Mouse (Mus musculus): ENCODE results near the gene Gm10295.

Gm10295 gene

DNA sequence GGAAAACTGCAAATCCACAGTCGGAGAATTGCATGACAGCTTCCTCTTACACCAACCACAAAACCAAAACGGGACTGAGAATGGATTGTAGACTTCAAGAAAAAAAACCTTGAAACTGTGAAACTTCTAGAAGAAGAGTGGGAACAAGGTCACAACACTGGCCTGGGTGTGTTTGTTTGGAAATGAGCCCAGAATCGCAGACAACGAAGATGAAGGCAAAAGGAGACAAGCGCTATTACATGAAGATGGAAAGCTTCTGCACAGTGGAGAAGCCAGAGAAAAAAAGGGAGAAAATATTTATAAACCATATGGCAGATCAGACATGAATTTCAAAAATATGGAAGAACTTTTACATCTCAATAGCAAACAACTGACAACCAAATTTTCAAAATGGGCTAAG, 4.3 kb upstream of the Gm10295 start:
- no peak for DNase-seq (ENCODE audit: low read depth)

DNA sequence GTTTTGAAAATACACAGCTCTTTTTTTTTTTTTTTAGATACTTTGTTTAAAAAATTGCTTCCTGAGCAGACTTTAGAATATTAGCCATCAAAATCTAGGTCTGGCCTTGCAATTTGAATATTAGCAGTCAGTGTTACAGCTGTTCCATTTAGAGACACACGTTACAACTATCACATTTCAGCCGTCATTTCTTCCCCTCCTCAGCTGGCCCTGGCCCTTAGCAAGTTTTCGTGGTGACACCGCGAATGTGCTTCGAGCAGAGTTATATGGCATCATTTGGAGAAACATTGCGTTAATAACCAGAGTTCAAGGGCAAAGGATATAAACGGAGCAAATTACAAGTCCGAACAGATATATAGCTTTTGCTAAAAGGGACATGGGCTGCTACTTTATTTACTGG, 2.4 kb downstream of the Gm10295 start:
- DNase-seq (ENCODE audit: low read depth), result no peak

DNA sequence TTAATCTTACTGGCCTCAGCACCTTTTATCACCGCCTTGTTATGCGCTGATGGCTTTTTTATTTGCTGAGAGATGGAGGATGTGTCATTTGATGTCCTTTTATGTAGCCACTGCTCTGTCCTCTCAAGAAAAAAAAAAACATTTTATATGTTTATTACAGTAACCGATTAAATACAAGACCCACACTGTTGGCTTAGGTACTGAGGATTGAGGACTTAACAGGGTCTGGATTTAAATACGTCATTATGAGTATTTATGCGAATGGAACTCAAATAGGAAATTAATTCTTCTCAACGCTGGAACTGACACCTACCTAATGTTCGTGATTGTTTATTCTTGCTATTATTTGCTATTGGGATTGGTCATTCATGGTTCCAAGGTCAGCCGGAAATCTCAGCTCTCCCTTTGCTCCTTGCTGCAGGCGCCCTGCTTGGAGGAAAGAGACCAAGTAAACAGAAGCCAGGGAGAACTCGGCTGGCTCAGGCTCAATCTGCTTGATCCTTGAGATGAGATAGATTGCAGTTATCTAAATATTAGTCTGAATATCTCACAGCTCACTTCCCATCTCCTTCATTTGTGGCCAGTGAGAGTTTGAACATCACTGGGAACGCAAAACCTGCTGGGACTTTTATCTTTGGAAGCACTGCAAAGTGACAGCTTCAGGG, 26.2 kb downstream of the Gm10295 start:
- no peak for DNase-seq (ENCODE audit: low read depth)

DNA sequence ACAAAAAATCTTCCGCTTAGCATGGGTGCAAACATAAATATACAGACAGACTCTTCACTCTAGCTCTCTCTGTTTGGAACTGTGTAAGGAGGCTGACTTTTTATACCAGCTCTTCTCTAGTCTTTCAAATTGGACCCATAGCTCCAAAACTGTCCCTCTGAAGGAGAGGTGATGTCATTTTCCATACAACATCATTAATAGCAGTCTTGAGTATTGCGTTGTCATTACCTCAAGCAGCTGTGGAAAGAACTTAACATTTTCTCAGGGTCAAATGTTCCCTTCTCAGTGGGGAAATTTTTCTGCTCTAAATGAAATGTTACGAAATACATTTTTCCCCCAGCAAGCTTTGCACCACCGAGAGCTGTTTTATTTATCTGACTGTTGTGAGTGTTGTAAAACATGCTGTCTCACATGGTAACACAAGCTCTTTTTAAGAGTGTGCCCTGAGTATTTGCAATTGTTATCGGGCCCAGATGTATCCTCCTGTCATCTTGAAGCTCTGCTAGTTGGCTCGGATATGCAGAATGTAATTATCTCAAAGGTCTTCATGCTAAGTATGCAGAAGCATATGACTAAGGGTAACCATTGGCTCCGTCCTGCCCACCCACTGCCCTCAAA, 38.0 kb downstream of the Gm10295 start:
- peak; percentile 15 for DNase-seq (ENCODE audit: low read depth)

DNA sequence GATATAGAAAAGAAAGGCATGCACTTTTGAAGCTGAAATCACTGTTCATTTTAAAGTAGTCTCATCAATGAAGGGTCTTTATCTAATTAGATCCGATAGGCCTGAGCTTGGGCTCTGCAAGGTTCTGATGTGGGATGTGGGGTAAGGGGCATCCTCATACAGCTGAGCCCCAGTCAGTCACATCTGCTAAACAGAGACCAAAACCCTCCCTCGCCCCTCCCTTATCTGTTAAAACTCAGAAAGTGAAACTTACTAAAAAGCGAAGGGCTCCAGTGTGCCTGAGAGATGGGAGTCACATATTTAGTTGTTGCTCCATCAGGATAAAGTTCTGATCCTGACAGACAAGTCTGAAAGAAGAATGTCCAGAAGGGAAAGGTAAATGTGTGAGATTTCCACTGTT, 38.9 kb downstream of the Gm10295 start:
- no peak for DNase-seq (ENCODE audit: low read depth)

DNA sequence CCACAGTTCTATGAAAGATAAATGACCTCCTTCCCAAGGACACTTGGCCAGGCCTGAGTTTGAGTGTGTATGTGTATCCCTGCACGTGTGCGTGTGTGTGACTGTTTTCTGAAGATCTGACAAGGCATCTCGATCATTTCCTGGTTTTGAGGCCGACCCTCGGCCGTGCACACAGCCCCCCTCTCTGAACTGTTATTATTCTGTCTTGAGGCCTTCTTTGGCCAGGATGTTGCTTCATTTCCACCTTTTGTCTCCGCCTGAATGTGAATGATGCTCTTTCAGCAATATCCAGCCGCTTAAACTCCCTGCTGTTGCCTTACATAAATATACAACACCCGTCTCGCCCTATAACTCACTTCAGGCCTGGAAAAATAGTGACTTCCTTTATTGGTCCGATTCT, 39.9 kb downstream of the Gm10295 start:
- peak; percentile 15 for DNase-seq (ENCODE audit: low read depth)

DNA sequence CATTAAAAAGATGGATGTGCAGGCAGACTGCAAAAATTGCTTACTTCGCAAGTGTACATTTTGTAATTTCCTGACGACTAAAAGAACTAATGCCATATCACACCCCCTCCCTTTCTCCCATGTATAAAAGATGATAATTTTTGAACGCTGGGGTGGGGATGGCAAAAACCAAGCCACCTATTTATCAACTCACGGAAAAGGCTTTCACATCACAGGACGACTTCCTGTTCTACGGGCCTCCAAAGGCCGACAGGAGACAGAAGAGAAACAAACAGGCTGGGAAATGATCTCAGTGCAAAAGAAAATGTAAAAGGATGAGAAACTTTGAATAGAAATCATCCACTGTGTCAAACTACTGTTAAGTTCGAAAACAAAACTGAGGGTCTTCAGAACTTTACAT, 43.2 kb downstream of the Gm10295 start:
- no peak for DNase-seq (ENCODE audit: low read depth)

DNA sequence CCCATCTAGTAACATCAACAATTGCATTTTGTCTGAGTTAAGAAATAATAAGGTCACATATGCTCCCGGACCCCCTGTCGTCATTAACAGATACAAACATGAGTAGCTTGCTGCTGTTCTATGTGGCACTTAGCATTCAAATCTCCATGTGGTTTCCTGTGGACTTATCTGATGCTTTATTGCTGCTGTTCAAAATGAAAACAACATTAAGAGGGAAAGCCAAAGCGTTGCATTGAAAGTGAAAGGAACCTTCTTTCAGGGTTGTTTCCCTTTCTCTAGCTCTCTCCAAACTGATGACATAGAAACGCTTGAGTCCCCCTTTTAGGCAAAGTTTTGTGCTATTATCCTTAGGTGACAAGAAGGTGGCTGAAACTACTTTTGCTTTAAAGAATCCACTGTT, 48.6 kb downstream of the Gm10295 start:
- peak; percentile 24 for DNase-seq (ENCODE audit: low read depth)
